Mouse (Mus musculus) kidney, adult 2 months (tissue): Measurements from ENCODE around the gene Aldh3a1. TPM values are rescaled to one million over a fixed set of nuclear protein-coding genes. Genes with fewer than 3 reads are reported as not detected.

Source experiments
- DNase-seq: peaks from one replicate; pipeline ENCODE4 v3.0.0; 2021
- H3K27ac ChIP-seq: fragments of 200-500 bp; 2 replicates; pipeline ENCODE4 v1.5.1; 2012; ENCODE audit warnings: low read depth, low read length, control low read depth, inconsistent platforms; ENCODE audit not compliant: insufficient read depth
- H3K27me3 ChIP-seq: fragments of 200-500 bp; replicated peaks from 2 replicates; pipeline ENCODE4 v1.6.1; 2012; ENCODE audit warnings: mild to moderate bottlenecking, moderate library complexity, low read length, inconsistent platforms; ENCODE audit not compliant: control insufficient read depth, insufficient read depth
- H3K36me3 ChIP-seq: fragments of 200-500 bp; 2 replicates; pipeline ENCODE4 v1.6.1; 2012; ENCODE audit warnings: mild to moderate bottlenecking, moderate library complexity, low read length, inconsistent platforms; ENCODE audit not compliant: control insufficient read depth, insufficient read depth
- H3K4me1 ChIP-seq: fragments of 200-500 bp; 2 replicates; pipeline ENCODE4 v1.6.1; 2011; ENCODE audit warnings: low read length; ENCODE audit not compliant: control insufficient read depth, insufficient read depth
- H3K4me3 ChIP-seq: fragments of 200-500 bp; 2 replicates; pipeline ENCODE4 v1.5.1; 2011; ENCODE audit warnings: mild to moderate bottlenecking, low read depth, low read length, control low read depth; ENCODE audit not compliant: insufficient read depth
- CTCF ChIP-seq: fragments of 200-500 bp; conservative IDR thresholded peaks from 2 replicates; pipeline ENCODE4 v1.5.1; 2011; ENCODE audit warnings: low read depth, mild to moderate bottlenecking, control low read depth, low read length, moderate library complexity, mixed read lengths; ENCODE audit not compliant: insufficient read depth, insufficient read length
- POLR2A ChIP-seq: fragments of 200-500 bp; IDR thresholded peaks from one replicate; pipeline ENCODE4 v1.6.1; 2011; ENCODE audit warnings: low read depth, low read length, control low read depth
- WGBS: fragments of 180-500 bp; shearing (Covaris S2); methylation state at CpG from one replicate; pipeline ENCODE4 v1.1.7; 2018; 5-methylcytosine and 5-hydroxymethylcytosine counted together
- polyA plus RNA-seq: library from polyadenylated mRNA; depleted of rRNA; stranded (reverse); fragments of >200 nt; gene quantifications from 2 replicates; pipeline ENCODE4 v1.2.3, GENCODE M21; 2012

The Aldh3a1 gene
- polyA plus RNA-seq, 1 experiment = 1.1 TPM

DNA sequence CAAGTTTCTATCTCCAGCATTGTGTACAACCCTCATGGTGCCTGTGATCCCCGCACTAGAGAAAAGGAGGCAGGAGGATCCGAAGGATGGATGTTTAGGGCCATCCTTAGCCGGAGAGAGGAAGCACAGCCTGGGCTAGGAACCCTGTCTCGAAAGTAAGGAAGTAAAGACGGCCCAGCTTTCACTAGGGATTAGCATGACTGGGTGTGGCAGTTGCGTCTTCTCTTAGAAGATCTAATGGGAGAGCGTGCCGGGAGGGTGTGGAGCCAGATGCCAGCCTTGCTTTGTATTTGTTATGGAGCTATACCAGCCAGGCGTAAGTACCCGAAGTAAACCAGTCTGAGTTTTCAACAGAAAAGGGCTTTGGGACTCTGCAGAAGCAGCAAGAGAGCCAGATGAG, 17.6 kb downstream of the Aldh3a1 start:
- no peak for TF ChIP-seq POLR2A
- TF ChIP-seq CTCF = no peak
- no peak for DNase-seq
- H3K4me1 ChIP-seq = no peaks in the 10 kb centered on the region
- H3K4me3 ChIP-seq = no peak overlapping the region
- WGBS = 94% methylated on average over 10 of the region's 10 CpGs
- no peaks in the 10 kb centered on the region for H3K27me3 ChIP-seq
- no peaks in the 10 kb centered on the region for H3K36me3 ChIP-seq
- H3K27ac ChIP-seq = no peak overlapping the region

DNA sequence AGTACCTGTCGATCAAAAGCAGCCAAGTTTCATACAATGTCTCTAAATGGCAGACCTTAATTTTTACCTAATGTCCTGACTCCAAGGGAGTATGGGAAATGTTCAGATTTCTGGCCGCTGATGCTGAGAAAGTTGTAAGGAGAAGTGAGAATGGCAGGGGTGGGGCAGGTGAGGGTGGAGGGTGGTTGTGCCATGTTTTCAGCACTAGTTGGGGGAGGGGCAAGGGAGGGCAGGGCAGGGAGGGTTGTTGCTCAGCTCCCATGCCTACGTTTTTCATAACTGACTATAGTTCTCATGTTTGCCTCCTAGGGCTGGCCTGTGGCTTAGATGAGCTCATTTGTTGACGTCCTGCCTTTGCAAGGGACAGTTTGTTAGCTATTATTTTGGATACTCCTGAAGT, 18.2 kb downstream of the Aldh3a1 start:
- H3K4me1 ChIP-seq = no peaks in the 10 kb centered on the region
- 73% methylated on average over 4 of the region's 4 CpGs for WGBS
- DNase-seq = no peak
- no peak overlapping the region for H3K4me3 ChIP-seq
- H3K36me3 ChIP-seq = no peaks in the 10 kb centered on the region
- TF ChIP-seq POLR2A (no peak), CTCF (no peak)
- H3K27ac ChIP-seq = no peak overlapping the region
- H3K27me3 ChIP-seq = no peaks in the 10 kb centered on the region

DNA sequence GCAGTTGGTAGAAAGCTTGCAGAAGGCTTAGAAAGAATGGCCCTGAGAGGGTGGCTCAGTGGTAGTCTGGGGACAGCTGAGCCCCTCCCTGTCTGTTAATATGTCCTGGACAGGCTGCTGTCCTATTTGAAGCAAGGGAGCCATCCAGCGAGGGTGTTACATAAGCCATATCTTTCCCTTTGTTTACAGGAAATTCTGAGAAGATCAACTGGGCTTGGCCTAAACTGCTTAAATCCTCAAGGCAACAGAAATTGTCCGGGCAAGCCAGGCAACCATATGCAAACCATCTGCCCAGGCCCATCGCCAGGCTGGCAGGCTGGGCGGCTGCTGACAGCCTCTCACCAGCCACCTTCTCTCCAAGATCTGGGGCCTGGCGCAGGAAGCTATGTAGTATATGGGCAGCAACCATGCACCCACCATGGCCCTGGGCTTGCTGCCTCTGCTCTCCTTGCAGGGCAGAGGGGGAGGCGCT, 18.6 kb downstream of the Aldh3a1 start:
- no peaks in the 10 kb centered on the region for H3K36me3 ChIP-seq
- H3K27ac ChIP-seq = no peak overlapping the region
- TF ChIP-seq CTCF (no peak), POLR2A (no peak)
- H3K27me3 ChIP-seq = no peaks in the 10 kb centered on the region
- no peaks in the 10 kb centered on the region for H3K4me1 ChIP-seq
- H3K4me3 ChIP-seq = no peak overlapping the region
- 83% methylated on average over 6 of the region's 6 CpGs for WGBS
- DNase-seq = no peak

DNA sequence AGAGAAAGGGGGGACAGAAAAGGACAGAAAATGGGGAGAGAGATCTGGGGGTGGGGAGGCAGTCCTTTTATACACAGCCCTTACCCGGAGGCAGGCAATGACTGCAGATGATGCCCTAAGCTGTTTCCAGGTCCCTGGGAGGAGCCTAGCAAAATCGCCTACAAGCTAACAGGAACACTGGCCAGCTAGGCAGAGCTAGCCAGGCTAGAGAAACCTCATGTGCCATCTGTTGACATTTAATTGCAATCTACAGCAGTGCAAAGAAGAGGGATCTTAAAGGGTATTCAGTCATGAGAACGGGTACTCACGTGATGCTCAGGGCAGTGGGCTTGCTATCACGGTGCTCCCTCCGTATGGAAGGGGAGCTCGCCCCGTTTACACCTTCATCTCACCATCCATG, 20.5 kb downstream of the Aldh3a1 start:
- Histone ChIP-seq H3K4me3 (no peak overlapping the region), H3K4me1 (peaks cover 2% of the 10 kb centered on the region; the same call in 1 of the 2 replicates), H3K27ac (no peak overlapping the region), H3K36me3 (no peaks in the 10 kb centered on the region), H3K27me3 (no peaks in the 10 kb centered on the region)
- no peak for DNase-seq
- WGBS = 88% methylated on average over 8 of the region's 8 CpGs
- no peak for TF ChIP-seq POLR2A

DNA sequence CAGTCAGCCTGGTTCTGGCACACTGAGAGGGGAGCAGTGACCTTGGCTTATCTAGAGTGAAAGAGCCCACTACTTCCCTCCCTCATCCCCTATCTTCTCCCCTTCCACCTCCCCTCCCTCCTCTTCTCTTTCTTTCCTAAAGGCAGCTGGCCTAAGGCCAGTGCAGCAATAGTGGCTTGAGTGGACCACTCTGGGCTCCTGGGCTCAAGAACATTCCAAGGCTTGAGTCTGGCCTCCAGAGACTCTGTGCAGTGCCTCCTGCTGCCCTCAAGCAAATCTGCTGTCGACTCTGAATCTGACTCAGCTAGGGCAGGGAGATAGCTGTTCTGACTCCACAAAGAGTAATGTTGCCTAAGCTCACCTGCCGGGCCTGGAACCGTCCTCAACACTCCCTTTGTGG, 21.1 kb downstream of the Aldh3a1 start:
- Histone ChIP-seq H3K4me3 (no peak overlapping the region), H3K27me3 (no peaks in the 10 kb centered on the region), H3K36me3 (no peaks in the 10 kb centered on the region), H3K4me1 (peaks cover 2% of the 10 kb centered on the region; the same call in 1 of the 2 replicates), H3K27ac (no peak overlapping the region)
- WGBS = 75% methylated on average over 3 of the region's 3 CpGs
- DNase-seq = no peak
- TF ChIP-seq CTCF (no peak), POLR2A (no peak)

GRCm38 (mm10) chr11:61231329-61231728, 24.0 kb downstream of the Aldh3a1 start:
- peak; percentile 65 for DNase-seq
- no peaks in the 10 kb centered on the region for H3K27me3 ChIP-seq
- peaks cover 2% of the 10 kb centered on the region; the same call in 1 of the 2 replicates for H3K4me1 ChIP-seq
- H3K36me3 ChIP-seq = no peaks in the 10 kb centered on the region
- WGBS = 2% methylated on average over 9 of the region's 9 CpGs
- TF ChIP-seq CTCF (peak; percentile 73), POLR2A (no peak)
- no peak overlapping the region for H3K27ac ChIP-seq
- H3K4me3 ChIP-seq = no peak overlapping the region

- Histone ChIP-seq H3K36me3 (no peaks in the 10 kb centered on the region), H3K4me1 (peaks cover 2% of the 10 kb centered on the region; the same call in 1 of the 2 replicates), H3K4me3 (no peak overlapping the region), H3K27me3 (no peaks in the 10 kb centered on the region), H3K27ac (no peak overlapping the region)
- DNase-seq = no peak
- WGBS = 45% methylated on average over 5 of the region's 5 CpGs
- TF ChIP-seq POLR2A (no peak), CTCF (no peak)
These were observed 26.8 kb downstream of the Aldh3a1 start for GRCm38 (mm10) chr11:61234174-61234573.
